Mouse (Mus musculus): ENCODE results near the gene Spaca9. TPM values are rescaled to one million over a fixed set of nuclear protein-coding genes. Genes with fewer than 3 reads are reported as not detected.

Gene Spaca9
- polyA plus RNA-seq, 1 experiment from 2014 or later, result 1.9 TPM

GRCm38 (mm10) chr2:28671438-28671837 lies 28.1 kb downstream of the Spaca9 start:
- no peak for DNase-seq (ENCODE audit: low spot score)

GRCm38 (mm10) chr2:28665818-28666217 lies 33.7 kb downstream of the Spaca9 start:
- no peak for DNase-seq (ENCODE audit: low spot score)

GRCm38 (mm10) chr2:28662891-28663290 lies 36.6 kb downstream of the Spaca9 start:
- no peak for DNase-seq (ENCODE audit: low spot score)

GRCm38 (mm10) chr2:28656216-28656615 lies 43.3 kb downstream of the Spaca9 start:
- DNase-seq (ENCODE audit: low spot score), result no peak

- DNase-seq (ENCODE audit: low spot score), result peak; percentile 50
Observed at GRCm38 (mm10) chr2:28654295-28654694, 45.2 kb downstream of the Spaca9 start.

GRCm38 (mm10) chr2:28653351-28653750 lies 46.2 kb downstream of the Spaca9 start:
- no peak for DNase-seq (ENCODE audit: low spot score)

GRCm38 (mm10) chr2:28650526-28650925 lies 49.0 kb downstream of the Spaca9 start:
- no peak for DNase-seq (ENCODE audit: low spot score)

- DNase-seq (ENCODE audit: low spot score), result no peak
Observed at GRCm38 (mm10) chr2:28643081-28643480, 56.4 kb downstream of the Spaca9 start.

Small RNAs within 50 kb of the gene (microRNA-seq; reads per million reads assigned to microRNA genes)
- gene Mir3088 (ENCODE audit: borderline number of aligned reads), result 2.5 reads per million

Other genes starting within 250 kb of the Spaca9 start
- gene 1700007K13Rik, start 233.4 kb downstream of the Spaca9 start, polyA plus RNA-seq (2015; fragmentation: Nextera tagmentation; extraction: Ambion mirVana), result 0.57 and 1.3 TPM in 2 replicates
- gene Mrps2, start 231.7 kb downstream of the Spaca9 start, polyA plus RNA-seq (2015; fragmentation: Nextera tagmentation; extraction: Ambion mirVana), result 34.4 and 39.5 TPM in 2 replicates
- 0.35 and 0.88 TPM in 2 replicates for gene Gbgt1, start 202.8 kb downstream of the Spaca9 start, polyA plus RNA-seq (2015; fragmentation: Nextera tagmentation; extraction: Ambion mirVana)
- 2.6 and 3.6 TPM in 2 replicates for gene Gm10134, start 193.6 kb downstream of the Spaca9 start, polyA plus RNA-seq (2015; fragmentation: Nextera tagmentation; extraction: Ambion mirVana)
- gene Ralgds, start 186.6 kb downstream of the Spaca9 start, polyA plus RNA-seq (2015; fragmentation: Nextera tagmentation; extraction: Ambion mirVana), result 13.3 and 15.7 TPM in 2 replicates
- gene Cel, start 136.3 kb downstream of the Spaca9 start, polyA plus RNA-seq (2015; fragmentation: Nextera tagmentation; extraction: Ambion mirVana), result 0.44 and 0.50 TPM in 2 replicates
- gene Gtf3c5, start 116.0 kb downstream of the Spaca9 start, polyA plus RNA-seq (2015; fragmentation: Nextera tagmentation; extraction: Ambion mirVana), result 18.8 and 20.7 TPM in 2 replicates
- 1.1 and 1.8 TPM in 2 replicates for gene Gfi1b, start 77.7 kb downstream of the Spaca9 start, polyA plus RNA-seq (2015; fragmentation: Nextera tagmentation; extraction: Ambion mirVana)
- 8.0 and 10.8 TPM in 2 replicates for gene Tsc1, start 58.5 kb downstream of the Spaca9 start, polyA plus RNA-seq (2015; fragmentation: Nextera tagmentation; extraction: Ambion mirVana)
- 0.90 and 1.0 TPM in 2 replicates for gene Ak8, start 437 bp upstream of the Spaca9 start, polyA plus RNA-seq (2015; fragmentation: Nextera tagmentation; extraction: Ambion mirVana)
- 7.0 and 7.8 TPM in 2 replicates for gene Gtf3c4, start 140.6 kb upstream of the Spaca9 start, polyA plus RNA-seq (2015; fragmentation: Nextera tagmentation; extraction: Ambion mirVana)
- gene Ddx31, start 140.7 kb upstream of the Spaca9 start, polyA plus RNA-seq (2015; fragmentation: Nextera tagmentation; extraction: Ambion mirVana), result 15.7 and 17.5 TPM in 2 replicates
- gene Barhl1, start 216.9 kb upstream of the Spaca9 start, polyA plus RNA-seq (2015; fragmentation: Nextera tagmentation; extraction: Ambion mirVana), result not detected in 2 replicates